Mouse (Mus musculus) C2C12 (cell line): Measurements from ENCODE around the gene Tyrobp. TPM values are rescaled to one million over a fixed set of nuclear protein-coding genes. Genes with fewer than 3 reads are reported as not detected.

Experiments
- H3K27me3 ChIP-seq: one replicate; pipeline ENCODE4 v1.6.1; 2011; ENCODE audit not compliant: control insufficient read depth, insufficient read depth, insufficient read length
- H3K36me3 ChIP-seq: one replicate; pipeline ENCODE4 v1.6.1; 2011; ENCODE audit not compliant: control insufficient read depth, insufficient read depth
- H3K4me3 ChIP-seq: one replicate; pipeline ENCODE4 v1.5.1; 2011; ENCODE audit warnings: mild to moderate bottlenecking, control low read depth; ENCODE audit not compliant: poor library complexity, insufficient read depth, severe bottlenecking
- H3K79me2 ChIP-seq: one replicate; pipeline ENCODE4 v1.6.1; 2011; ENCODE audit not compliant: control insufficient read depth, insufficient read depth
- H3K79me3 ChIP-seq: one replicate; pipeline ENCODE4 v1.6.1; 2011; ENCODE audit warnings: low read depth, control low read depth
- H3ac ChIP-seq: one replicate; pipeline ENCODE3; 2011; ENCODE audit warnings: low read depth; ENCODE audit not compliant: control insufficient read depth, insufficient read length
- CEBPB ChIP-seq: IDR thresholded peaks from one replicate; pipeline ENCODE4 v1.6.1; 2011; ENCODE audit warnings: low read depth, mild to moderate bottlenecking, control low read depth, moderate library complexity
- CTCF ChIP-seq: IDR thresholded peaks from one replicate; pipeline ENCODE4 v1.5.1; 2011; ENCODE audit not compliant: control insufficient read depth, insufficient read depth, insufficient read length
- FOSL1 ChIP-seq: IDR thresholded peaks from one replicate; pipeline ENCODE4 v1.8.0; 2011; ENCODE audit warnings: mild to moderate bottlenecking, low read length; ENCODE audit not compliant: poor library complexity, insufficient read depth, severe bottlenecking
- MAX ChIP-seq: IDR thresholded peaks from one replicate; pipeline ENCODE4 v1.6.1; 2011; ENCODE audit warnings: mild to moderate bottlenecking, control low read depth
- MYOD1 ChIP-seq: IDR thresholded peaks from one replicate; pipeline ENCODE4 v1.6.1; 2011; ENCODE audit warnings: low read depth; ENCODE audit not compliant: control insufficient read depth, insufficient read length
- MYOG ChIP-seq: IDR thresholded peaks from one replicate; pipeline ENCODE4 v1.6.1; 2011; ENCODE audit not compliant: control insufficient read depth, insufficient read length; ENCODE audit errors: extremely low read depth
- USF1 ChIP-seq: IDR thresholded peaks from one replicate; pipeline ENCODE4 v1.6.1; 2011; ENCODE audit warnings: low read depth, mild to moderate bottlenecking, control low read depth, moderate library complexity
- polyA plus RNA-seq: library from polyadenylated mRNA; unstranded; fragments of >200 nt; fragmentation: generic; extraction: Trizol; gene quantifications from one replicate; pipeline ENCODE4 v1.2.1, GENCODE M21; 2012; ENCODE audit warnings: missing spikeins

The Tyrobp gene
- polyA plus RNA-seq, 1 experiment: not detected

GRCm38 (mm10) chr7:30421175-30421889 is 7.8 kb downstream of the Tyrobp start, which contains the start of gene Nfkbid:
Nfkbid (plus strand) TSS chr7:30421732.
- Histone ChIP-seq H3ac (no peak within 1 kb of the TSS), H3K79me2 (no peaks in the 10 kb centered on the region), H3K4me3 (no peak within 1 kb of the TSS), H3K79me3 (no peaks in the 10 kb centered on the region), H3K36me3 (no peaks in the 10 kb centered on the region), H3K27me3 (peaks cover 43% of the 10 kb centered on the region)
- TF ChIP-seq MYOD1: no peak
- TF ChIP-seq CEBPB: no peak
- no peak for TF ChIP-seq MYOG
- TF ChIP-seq MAX: no peak
- no peak for TF ChIP-seq USF1
- no peak for TF ChIP-seq FOSL1
- no peak for TF ChIP-seq CTCF

DNA sequence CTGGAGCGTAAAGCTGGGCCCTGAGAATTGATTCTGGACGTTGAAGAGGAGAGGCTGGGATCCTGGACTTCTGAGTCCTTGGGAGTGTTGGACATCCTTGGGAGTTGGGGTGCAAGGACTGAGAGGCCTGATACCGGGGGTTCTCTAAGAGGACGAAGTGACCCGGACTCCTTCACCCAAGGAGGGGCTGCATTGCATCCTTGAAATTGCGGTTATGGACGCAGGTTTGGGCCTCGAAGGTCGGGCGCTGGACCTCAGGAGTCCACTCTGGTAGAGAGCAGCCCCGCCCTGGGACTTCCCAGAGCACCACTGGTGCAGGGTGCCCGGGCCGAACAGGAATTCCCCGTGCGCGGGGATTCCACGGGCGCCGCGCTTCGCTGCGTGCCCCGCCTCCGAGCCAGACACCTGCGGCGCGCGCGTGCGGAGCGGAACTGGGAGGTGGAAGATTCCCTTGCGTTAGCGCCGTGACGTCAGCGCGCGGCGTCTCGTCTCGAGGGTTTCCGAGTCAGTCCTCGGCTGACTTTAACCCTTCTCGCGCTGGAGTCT is 8.4 kb downstream of the Tyrobp start:
- TF ChIP-seq CTCF: no peak
- Histone ChIP-seq H3K27me3 (peaks cover 48% of the 10 kb centered on the region), H3K36me3 (no peaks in the 10 kb centered on the region), H3K79me2 (no peaks in the 10 kb centered on the region), H3K79me3 (no peaks in the 10 kb centered on the region), H3ac (no peak overlapping the region), H3K4me3 (no peak overlapping the region)

DNA sequence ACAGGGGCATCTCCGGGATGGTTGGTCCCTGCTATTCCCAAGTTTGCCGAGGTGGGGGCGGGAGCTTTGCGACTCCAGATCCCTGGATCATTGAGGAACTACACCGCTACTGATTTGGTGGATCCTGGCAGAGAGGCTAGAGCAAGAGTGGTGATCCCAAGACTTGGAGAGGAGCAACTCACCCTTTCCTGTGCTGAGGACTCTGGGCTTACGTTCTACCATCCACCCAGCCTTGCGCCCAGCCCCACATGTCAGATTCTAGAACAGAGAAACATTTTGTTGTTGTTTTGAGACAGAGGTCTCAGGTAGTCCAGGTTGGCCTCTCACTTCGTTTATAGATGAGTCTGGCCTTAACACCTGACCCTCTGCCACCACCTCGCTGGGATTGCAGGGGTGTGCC is 9.0 kb downstream of the Tyrobp start:
- H3K27me3 ChIP-seq: peaks cover 53% of the 10 kb centered on the region
- TF ChIP-seq CEBPB (no peak), MAX (no peak), FOSL1 (no peak), MYOG (no peak), USF1 (no peak), CTCF (no peak), MYOD1 (no peak)

DNA sequence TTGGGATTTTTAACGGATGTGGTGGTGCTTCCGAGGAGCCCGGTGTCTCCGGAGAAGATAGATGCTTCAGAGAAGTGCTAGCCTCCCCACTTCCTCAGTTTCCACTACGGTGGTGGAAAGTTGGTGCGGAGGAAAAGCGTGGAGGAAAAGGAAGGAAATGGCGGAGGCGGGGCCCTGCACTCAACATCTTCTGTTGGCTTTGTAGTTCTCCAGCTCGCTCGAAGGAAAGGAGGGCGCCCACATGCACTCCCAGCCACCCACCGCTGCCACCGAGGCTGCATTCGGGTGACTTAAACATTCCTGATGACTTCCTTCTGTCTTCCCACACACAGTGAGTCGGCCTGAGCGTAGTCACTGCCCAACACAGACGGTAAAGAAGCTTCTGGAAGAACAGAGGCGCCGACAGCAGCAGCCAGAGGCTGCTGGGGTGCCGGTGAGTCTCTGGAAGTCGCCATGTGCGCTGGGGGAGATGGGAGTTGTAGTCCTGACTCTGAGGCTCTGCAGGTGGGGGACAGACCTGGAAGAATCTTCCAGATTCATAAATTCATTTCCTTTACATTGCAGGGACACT is 9.6 kb downstream of the Tyrobp start:
- Histone ChIP-seq H3K79me2 (no peaks in the 10 kb centered on the region), H3K27me3 (peaks cover 56% of the 10 kb centered on the region), H3K36me3 (no peaks in the 10 kb centered on the region), H3ac (no peak overlapping the region), H3K4me3 (no peak overlapping the region), H3K79me3 (no peaks in the 10 kb centered on the region)
- no peak for TF ChIP-seq CEBPB
- no peak for TF ChIP-seq CTCF
- TF ChIP-seq MYOD1: no peak
- TF ChIP-seq MAX: no peak
- no peak for TF ChIP-seq FOSL1
- TF ChIP-seq USF1: no peak

More for the DNA sequence above, 9.0 kb downstream of the Tyrobp start:
- Histone ChIP-seq H3ac (no peak overlapping the region), H3K36me3 (no peaks in the 10 kb centered on the region), H3K4me3 (no peak overlapping the region), H3K79me3 (no peaks in the 10 kb centered on the region), H3K79me2 (no peaks in the 10 kb centered on the region)

- Histone ChIP-seq H3K27me3 (peaks cover 28% of the 10 kb centered on the region), H3ac (no peak overlapping the region), H3K36me3 (no peaks in the 10 kb centered on the region), H3K79me2 (no peaks in the 10 kb centered on the region), H3K4me3 (no peak overlapping the region), H3K79me3 (no peaks in the 10 kb centered on the region)
- TF ChIP-seq MYOD1 (no peak), CEBPB (no peak), MYOG (no peak), USF1 (no peak), MAX (no peak)
These were observed 15.8 kb downstream of the Tyrobp start for GRCm38 (mm10) chr7:30429327-30429726.

GRCm38 (mm10) chr7:30430191-30430590 is 16.6 kb downstream of the Tyrobp start:
- no peak overlapping the region for H3K4me3 ChIP-seq
- TF ChIP-seq CTCF (no peak), USF1 (peak; percentile 31)
- H3K79me3 ChIP-seq: no peaks in the 10 kb centered on the region
- no peaks in the 10 kb centered on the region for H3K36me3 ChIP-seq
- H3K79me2 ChIP-seq: no peaks in the 10 kb centered on the region
- no peak overlapping the region for H3ac ChIP-seq
- peaks cover 27% of the 10 kb centered on the region for H3K27me3 ChIP-seq
